Mouse (Mus musculus) left cerebral cortex, adult 2 months (tissue): ENCODE results near the gene Hacl1. TPM values are rescaled to one million over a fixed set of nuclear protein-coding genes. Genes with fewer than 3 reads are reported as not detected.

Experiments used
- DNase-seq, 2 experiments: peaks; one replicate each; pipeline ENCODE4 v3.0.0; 2021 to 2022; ENCODE audit warnings: low spot score in 2 of 2, mixed read lengths in 1 of 2; ENCODE audit errors: extremely low spot score in 1 of 2
- H3K27ac ChIP-seq: fragments of 200-600 bp; 2 replicates; pipeline ENCODE4 v1.8.1; 2022
- H3K4me3 ChIP-seq: fragments of 200-600 bp; 2 replicates; pipeline ENCODE4 v1.8.1; 2022
- CTCF ChIP-seq: fragments of 200-600 bp; IDR thresholded peaks from 2 replicates; pipeline ENCODE4 v1.8.1; 2022; ENCODE audit warnings: antibody characterized with exemption, mild to moderate bottlenecking, moderate library complexity
- intact Hi-C: fragments of 180-260 bp; cut with DNase I; formaldehyde crosslinking; loops from one replicate; pipeline ENCODE4 v1.15.1; 2025
- total RNA-seq, 2 experiments: library from RNA; stranded (reverse); gene quantifications; 2 replicates each; pipeline ENCODE4 v1.2.3; 2021

The Hacl1 gene
- total RNA-seq, 2 experiments from 2014 or later = 4.4 to 6.7 TPM

DNA sequence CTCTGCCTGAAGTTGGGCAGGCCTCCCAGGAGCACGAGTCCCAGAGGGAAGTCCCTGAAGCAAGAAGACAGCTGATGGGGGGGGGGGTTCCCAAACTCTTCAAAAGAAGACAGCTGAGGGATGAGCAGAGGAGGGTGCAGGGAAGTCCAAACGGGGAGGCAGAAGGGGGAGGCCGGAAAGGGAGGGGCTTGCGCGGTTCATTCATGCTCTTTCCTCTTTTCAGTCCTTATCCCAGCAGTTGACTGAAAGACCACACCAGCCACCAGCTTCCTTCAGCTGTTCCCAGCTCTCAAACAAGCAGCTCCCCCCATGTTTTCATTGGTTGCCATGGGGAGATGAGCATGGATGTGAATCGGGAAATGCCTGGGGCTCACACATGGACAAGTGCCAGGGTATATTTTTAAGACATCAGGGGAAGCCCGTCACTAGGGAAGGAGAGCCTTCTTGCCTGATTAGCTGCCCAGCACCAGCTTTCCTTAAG is 71.9 kb downstream of the Hacl1 start:
- TF ChIP-seq CTCF = no peak

DNA sequence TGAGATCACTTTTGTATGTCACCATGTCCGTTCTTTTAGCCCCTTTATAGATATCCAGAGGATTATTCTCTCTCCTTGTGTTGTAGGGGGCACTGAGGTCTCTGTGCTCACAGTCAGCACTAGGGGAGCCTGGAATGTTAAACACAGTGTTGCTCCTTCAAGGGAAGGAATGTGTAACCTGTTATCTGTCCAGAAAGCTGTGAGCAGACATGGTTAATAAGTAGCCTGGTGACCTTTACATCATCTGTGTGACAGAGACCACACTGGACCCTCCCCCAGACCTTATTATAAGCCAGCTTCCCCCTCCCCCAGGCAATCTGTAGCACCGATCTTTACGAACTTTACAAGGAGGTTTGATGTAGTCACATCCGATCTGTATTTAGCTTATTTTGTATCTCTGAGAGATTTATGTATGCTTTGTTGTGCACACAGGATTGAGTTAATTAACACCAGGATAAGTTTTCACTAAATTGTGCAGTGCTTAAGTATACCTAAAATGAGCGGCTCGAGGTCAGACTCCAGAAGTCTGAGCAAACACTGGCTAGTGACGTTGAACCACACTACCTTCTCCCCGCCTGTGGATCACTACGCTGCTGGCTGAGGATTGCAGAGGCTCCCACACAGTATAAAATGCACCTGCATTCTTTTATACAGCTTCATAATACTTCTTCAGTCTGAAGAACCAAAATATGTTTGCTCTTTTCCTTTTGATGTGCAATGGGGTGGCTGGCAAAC is 75.4 kb downstream of the Hacl1 start:
- DNase-seq = no peak
- no peak for TF ChIP-seq CTCF
- Histone ChIP-seq H3K4me3 (no peak overlapping the region), H3K27ac (no peak overlapping the region)
- intact Hi-C loops = no loop called here

More for the DNA sequence above, 71.9 kb downstream of the Hacl1 start:
- DNase-seq = no peak
- Histone ChIP-seq H3K27ac (no peak overlapping the region), H3K4me3 (no peak overlapping the region)
- intact Hi-C loops = no loop called here

DNA sequence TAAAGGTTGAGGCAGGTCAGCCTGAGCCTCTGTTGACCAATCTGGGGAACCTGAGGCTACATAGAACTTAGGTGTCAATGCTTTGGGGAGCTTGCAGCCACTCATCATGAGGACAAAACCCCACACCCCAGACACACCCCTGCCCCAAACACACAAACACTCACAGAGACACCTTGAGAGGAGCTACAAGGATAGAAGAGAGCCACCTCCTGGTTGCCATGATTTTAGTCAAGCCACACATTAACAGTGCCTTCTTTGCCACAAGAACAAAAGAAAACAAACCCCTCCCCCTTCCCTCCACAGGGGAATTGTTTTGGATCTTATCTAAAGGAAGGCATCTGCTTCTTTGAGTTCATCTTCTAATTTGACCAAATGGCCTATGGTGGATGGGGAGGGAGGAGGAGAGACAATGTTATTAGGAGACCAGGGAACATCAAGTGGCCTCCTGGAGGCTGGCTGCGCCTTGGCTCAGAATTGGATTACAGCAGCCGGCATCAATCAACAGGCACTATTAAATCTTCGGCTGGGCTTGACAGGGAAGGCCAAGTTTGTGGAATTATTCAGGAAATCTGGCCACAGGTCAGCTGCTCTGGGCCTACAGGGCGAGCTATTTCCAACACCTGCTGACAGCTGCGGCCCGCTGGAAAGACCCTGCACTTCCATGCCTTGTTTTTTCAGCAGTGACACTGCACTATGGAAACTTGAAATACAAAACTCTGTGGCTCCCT is 76.5 kb downstream of the Hacl1 start:
- Histone ChIP-seq H3K4me3 (no peak overlapping the region), H3K27ac (no peak overlapping the region)
- intact Hi-C loops = no loop called here
- TF ChIP-seq CTCF = no peak
- no peak for DNase-seq

DNA sequence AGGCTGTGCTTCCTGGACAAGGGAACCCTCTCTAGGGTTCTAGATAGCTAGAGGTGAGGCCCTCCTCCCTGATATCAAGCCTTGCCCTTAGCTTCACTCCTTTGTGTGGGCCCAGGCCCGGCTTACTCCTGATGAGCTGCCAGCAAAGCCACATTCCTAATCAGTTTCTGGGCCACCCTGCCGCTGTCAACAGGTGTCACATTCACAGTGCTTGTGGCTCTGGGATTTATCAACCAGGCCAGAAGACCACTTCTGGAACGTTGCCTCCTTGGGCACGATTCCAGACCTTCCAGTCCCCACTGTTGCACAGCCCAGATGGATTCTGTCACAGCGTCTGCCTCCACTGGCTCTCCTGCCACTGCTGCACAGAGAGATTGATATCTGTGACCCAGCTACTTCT is 80.2 kb downstream of the Hacl1 start:
- intact Hi-C loops = no loop called here
- DNase-seq = no peak
- Histone ChIP-seq H3K27ac (no peak overlapping the region), H3K4me3 (no peak overlapping the region)
- TF ChIP-seq CTCF = no peak

DNA sequence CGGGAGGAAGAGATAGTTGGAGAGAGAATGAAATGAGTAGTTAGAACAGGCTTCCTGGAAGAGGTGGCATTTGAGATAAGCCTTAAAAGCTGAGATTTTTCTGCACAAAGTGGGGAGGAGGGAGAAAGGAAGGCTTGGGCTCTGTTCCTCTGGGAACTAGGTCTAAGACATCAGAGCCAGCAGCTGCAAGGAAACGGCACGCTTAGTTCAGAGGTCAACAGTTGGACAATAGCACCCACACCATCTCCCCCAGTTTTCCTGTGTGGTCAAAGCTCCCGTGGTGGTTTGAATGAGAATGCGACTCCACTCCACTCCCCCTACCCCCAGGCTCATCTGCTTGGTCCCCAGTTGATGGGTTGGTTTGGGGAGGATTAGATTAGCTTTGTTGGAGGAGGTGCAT is 81.9 kb downstream of the Hacl1 start:
- TF ChIP-seq CTCF = no peak
- no peak for DNase-seq
- no peak overlapping the region for H3K27ac ChIP-seq
- intact Hi-C loops = no loop called here
- H3K4me3 ChIP-seq = no peak overlapping the region

DNA sequence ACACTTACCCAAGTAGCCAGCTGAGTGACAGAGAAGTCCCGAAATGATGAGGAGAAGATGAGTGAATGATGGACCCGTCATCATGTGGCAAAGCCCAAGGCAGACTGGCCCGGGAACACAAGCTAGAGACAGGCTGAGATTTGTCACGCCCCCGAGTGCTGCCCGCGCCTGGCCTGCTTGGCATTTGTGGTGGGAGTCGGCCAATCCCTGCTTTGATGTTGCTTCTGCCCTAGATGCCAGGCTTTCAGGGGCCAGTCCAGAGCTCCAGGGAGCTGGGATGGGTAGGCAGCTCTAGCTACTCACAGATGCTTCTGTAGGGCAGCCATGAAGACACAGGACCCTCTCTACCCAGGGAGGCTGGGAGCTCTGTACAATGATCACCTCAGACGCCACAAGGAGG is 83.3 kb downstream of the Hacl1 start:
- no peak for TF ChIP-seq CTCF
- H3K4me3 ChIP-seq = no peak overlapping the region
- no peak for DNase-seq
- intact Hi-C loops = no loop called here
- H3K27ac ChIP-seq = no peak overlapping the region

DNA sequence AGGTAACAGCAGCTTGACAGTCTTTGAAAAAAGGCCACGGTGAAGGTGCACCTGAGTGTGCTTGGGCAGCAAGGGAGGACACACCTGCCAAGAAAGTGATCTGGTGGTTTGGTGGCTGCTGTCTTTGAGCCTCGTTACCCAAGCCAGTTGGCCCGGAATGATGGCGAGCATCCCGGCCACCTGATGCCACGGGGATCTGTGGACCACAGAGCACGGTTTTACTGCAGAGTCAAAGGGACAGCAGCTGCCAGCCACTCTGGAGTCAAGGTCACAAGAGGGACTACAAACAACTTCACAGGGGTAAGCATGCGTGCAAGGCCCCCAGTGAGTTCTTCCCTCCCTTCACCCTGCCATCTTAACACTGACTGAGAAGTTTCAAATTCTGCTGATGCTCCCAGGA is 83.8 kb downstream of the Hacl1 start:
- H3K4me3 ChIP-seq = no peak overlapping the region
- TF ChIP-seq CTCF = no peak
- intact Hi-C loops = no loop called here
- H3K27ac ChIP-seq = no peak overlapping the region
- DNase-seq = no peak

DNA sequence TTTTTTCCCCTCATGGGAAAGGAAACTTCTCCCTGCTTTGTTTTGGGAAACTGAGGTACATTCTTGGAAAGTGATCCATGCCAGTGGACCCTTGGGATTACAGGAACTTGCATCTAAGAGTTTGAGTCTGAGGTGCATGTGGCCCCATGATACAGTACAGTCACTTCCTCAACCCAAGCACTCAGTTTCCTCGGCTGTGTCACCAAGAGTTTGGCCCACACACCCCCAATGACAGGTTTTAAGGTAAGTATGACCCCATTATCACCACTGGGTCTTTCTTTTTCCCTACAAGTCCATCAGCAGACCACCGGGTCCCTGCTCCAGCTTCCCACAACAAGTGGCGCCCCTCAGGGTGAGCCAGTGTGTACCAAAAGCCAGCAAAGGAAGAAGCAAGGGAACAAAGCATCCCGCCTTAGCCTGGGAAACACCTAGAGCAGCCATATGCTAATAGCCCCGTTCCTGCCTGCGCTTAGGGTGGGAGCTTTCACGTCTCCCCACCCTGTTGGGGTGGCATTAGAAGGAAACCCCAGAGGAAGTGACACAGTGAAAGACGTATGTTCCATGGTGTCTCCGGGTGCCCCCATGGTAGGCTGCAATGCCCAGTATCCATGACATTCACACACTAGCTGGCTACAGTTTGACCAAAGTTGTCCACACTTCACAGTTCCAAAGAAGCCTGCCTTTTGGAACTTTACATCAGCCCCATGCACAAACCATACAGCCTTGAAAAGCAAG is 84.4 kb downstream of the Hacl1 start:
- Histone ChIP-seq H3K27ac (no peak overlapping the region), H3K4me3 (no peak overlapping the region)
- no peak for DNase-seq
- no peak for TF ChIP-seq CTCF
- intact Hi-C loops = no loop called here

DNA sequence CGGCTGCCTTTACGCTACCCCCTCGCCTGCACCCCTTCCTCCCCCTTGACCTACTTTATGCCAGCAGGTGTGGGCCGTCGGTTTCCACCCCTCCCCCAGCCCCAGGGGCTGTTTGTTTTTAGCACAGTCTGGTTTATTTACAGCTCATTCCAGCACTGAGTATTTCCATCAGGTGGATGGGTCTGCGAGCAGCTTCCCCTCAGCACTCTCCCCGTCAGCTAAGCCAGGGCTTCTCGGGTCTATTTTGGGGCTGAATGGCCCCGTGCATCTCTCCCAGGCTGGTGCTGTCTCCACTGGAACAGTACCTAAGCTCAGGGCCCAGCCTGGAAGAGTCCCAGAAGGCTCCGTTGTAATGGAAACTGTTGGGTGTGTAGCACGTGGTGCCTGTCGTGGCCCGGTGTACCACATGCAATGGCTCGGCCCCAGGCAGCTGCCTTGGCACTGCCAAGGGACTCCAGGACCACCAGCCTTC is 85.1 kb downstream of the Hacl1 start:
- no peak for DNase-seq
- intact Hi-C loops = no loop called here
- no peak for TF ChIP-seq CTCF
- no peak overlapping the region for H3K4me3 ChIP-seq
- no peak overlapping the region for H3K27ac ChIP-seq

- intact Hi-C loops = no loop called here
- no peak for TF ChIP-seq CTCF
- Histone ChIP-seq H3K4me3 (no peak overlapping the region), H3K27ac (no peak overlapping the region)
- DNase-seq = no peak
Measured at GRCm38 (mm10) chr14:31555021-31555420, 86.1 kb downstream of the Hacl1 start.

Other genes starting within 250 kb of the Hacl1 start
- 10 to 100 TPM; 63.5 to 65.4 TPM for gene Sh3bp5, start 205.2 kb downstream of the Hacl1 start, total RNA-seq
- 10 to 100 TPM; 12.7 to 15.1 TPM for gene Eaf1, start 146.9 kb downstream of the Hacl1 start, total RNA-seq
- 10 to 100 TPM; 32.7 to 35.6 TPM for gene Mettl6, start 146.2 kb downstream of the Hacl1 start, total RNA-seq
- 1 to 10 TPM; 1.1 to 1.8 TPM for gene Colq, start 49.9 kb downstream of the Hacl1 start, total RNA-seq
- gene Gm49387, start 408 bp downstream of the Hacl1 start, total RNA-seq = not detected
- 1 to 10 TPM; 8.4 to 8.8 TPM for gene Btd, start 258 bp downstream of the Hacl1 start, total RNA-seq
- 10 to 100 TPM; 47.8 to 51.3 TPM for gene Ankrd28, start 189.4 kb upstream of the Hacl1 start, total RNA-seq